Mouse (Mus musculus) gonadal fat pad, adult 2 months (tissue): ENCODE results near the gene Fv1. TPM values are rescaled to one million over a fixed set of nuclear protein-coding genes. Genes with fewer than 3 reads are reported as not detected.
"Not testable (repeated sequence)": the region's sequence is repeated elsewhere in the genome, so short reads cannot be mapped to it uniquely, and the experiment has no call there.

Experiments used
- DNase-seq: peaks from one replicate; pipeline ENCODE4 v3.0.0-alpha.2; 2012; ENCODE audit warnings: low read depth
- polyA plus RNA-seq: library from polyadenylated mRNA; depleted of rRNA; stranded (reverse); fragments of >200 nt; gene quantifications from 2 replicates; pipeline ENCODE4 v1.2.3, GENCODE M21; 2012; rRNA removed

The Fv1 gene
- polyA plus RNA-seq: 2.2 and 2.4 TPM in 2 replicates

DNA sequence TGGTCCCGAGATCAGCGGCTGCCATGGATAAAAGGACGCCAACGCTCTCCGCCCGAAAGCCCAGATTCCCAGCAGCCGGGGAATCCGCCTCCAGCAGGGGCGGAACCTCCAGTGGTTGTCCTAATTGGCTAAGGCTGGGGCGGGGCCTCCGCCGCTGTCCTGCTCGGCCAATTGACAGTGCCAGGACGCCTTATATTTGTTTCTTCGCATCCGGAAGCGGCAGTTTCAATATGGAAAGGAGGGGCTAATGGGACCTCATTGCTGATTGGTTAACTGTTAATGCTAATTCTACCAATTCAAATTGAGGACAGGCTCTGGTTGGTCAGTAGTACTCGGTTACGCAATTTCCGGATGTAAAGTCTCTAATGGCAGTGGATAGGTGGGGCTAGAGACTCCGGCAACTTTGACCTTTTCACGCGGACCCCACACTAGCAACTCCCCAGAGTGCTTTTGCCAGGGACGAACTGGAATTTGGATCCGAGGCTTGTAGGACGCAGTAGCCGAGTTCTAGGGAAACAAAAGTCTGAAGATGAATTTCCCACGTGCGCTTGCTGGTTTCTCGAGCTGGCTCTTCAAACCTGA is at the start of gene Fv1, which contains the start of gene Miip:
Gene Fv1, plus strand, starts transcription at position 530 of the 582 bp plus-strand sequence.
Gene Miip, minus strand, starts transcription at position 367 of the 582 bp plus-strand sequence.
- DNase-seq: peak; percentile 98

DNA sequence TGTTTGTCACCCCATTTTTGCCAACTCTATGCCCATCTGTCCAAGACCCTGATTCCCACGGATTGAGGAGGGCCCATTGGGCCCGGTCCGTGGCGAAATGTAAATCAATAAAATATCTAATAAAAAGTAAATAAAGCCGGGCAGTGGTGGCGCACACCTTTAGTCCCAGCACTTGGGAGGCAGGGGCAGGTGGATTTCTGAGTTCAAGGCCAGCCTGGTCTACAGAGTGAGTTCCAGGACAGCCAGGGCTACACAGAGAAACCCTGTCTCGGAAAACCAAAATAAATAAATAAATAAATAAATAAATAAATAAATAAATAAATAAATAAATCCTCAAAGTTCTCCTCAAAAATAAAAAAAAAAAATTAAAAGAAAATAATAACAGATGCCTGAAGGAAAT is 49.1 kb upstream of the Fv1 start:
- not testable (repeated sequence) for DNase-seq

DNA sequence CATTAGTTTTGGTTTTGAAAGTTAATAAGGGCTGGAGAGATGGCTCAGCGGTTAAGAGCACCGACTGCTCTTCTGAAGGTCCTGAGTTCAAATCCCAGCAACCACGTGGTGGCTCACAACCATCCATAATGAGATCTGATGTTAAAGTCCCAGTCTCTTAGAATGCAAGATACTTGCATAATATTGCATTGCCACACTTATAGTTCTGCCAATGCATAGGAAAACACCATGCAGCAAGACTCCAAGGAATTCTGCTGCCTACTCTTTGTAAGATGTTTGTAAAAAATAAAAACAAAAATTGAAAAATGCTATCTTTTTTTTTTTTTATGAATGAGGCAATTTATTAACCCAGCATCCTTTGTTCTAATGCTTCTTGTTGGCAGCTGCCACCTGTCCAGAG is 47.4 kb upstream of the Fv1 start:
- not testable (repeated sequence) for DNase-seq

DNA sequence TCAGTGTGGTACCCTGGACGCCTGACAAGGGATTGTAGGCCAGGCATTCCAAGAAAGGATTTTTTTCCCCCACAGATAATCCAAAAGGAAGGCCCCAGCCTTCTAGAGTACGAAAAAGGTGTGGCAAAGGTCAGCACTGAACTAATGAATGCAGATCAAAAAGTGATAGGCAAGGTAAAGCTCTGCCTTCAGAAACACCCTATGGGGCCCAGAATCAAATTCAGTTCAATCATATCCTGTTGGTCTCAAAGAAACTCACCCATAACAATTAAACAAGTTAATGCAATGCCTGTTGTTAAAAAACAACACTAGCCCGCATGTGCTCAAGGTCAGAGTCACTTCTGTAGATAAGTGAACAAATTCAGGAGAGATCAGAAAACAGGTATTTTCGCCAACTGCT is 44.4 kb upstream of the Fv1 start:
- DNase-seq: no peak

- DNase-seq: not testable (repeated sequence)
These were observed 29.5 kb upstream of the Fv1 start for GRCm38 (mm10) chr4:147839282-147839681.

DNA sequence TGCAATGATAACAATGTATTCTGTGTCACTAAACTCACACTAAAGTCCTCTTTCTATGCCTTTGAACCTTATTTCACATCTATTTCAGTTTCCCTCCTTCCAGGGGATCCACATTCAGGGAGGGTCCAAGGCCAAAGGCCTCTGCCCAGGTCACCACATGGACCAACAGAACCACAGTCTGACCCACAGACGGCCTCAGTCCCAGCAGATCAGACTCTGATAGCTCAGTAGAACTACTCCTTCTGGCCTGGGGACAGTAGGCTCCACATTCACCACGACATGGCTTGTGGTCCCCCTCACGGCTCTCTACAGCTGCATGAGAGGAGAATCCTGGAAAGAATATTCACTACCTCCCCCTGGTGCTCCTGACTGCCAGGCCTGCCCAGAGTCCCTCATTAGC is 25.9 kb upstream of the Fv1 start:
- no peak for DNase-seq

DNA sequence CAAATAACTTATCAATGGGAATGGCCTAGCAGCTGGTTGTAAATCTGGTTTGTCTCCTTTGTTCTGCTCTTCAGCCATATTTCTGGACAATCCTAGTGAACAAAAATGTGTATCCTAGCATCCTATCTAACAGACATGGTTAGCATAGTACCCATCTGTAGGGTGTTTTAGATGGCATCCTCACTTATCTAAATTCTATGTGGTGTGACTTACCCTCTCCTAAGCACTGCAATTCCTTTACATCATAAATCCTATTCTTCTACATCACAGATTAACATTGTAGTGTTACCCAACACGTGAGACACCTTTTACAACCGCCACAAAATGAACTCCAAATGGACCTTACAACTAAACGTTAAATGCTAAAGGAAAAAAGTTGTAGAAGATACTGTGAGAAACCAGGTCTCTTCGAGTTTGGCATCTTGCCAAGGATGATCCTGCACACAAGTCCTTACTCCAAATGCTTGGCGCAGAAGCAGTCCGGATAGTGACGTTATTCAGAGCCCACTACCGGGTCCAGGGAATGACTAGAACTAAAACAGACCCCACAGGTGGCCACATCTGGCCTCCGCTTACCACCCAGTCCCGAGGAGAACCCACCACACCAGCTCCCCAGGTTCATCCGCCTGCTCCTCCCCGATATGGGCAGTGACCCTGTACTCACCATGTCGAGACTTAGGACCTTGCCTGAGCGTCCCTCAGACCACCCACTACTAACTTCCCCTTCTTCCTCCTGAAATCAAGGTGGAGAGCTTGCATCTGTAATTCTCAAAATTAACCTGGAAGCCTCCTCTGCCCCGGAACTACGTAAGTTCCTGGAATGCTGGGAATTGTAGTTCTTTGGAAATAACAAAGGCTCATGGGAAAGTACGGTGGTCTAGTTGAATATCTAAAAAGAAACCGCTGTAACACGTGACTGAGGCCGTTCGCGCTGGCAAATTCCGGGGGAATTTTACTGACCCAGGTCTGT is 20.9 kb upstream of the Fv1 start, which contains the start of gene Zfp933:
Gene Zfp933, minus strand, starts transcription at position 753 of the 970 bp plus-strand sequence.
- DNase-seq: peak; percentile 67

GRCm38 (mm10) chr4:147848584-147848991 is 20.2 kb upstream of the Fv1 start:
- DNase-seq: no peak

- DNase-seq: no peak
These were observed 18.0 kb upstream of the Fv1 start for GRCm38 (mm10) chr4:147850776-147851175.

DNA sequence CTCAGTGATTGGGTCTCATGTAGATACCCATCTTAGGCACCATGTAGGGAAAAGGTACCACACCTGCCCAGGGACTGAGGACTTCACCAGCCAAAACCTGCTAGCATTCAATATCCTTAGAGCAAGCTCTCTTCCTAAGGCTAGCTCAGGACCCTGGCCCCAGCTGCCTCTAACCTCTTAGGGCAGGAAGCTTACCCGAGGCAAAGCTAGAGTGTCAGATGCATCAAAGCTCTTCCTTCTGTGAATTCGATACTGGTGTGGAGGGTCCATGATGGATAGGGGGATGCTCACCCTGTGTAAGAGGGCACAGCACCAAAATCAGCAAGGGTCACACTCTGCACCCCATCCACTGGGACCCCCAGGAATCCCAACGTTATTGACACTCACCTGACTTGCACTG is 6.7 kb upstream of the Fv1 start:
- DNase-seq: no peak

GRCm38 (mm10) chr4:147865651-147866050 is 3.1 kb upstream of the Fv1 start:
- DNase-seq: no peak

- DNase-seq: no peak
These were observed 2.7 kb upstream of the Fv1 start for GRCm38 (mm10) chr4:147866056-147866455.

DNA sequence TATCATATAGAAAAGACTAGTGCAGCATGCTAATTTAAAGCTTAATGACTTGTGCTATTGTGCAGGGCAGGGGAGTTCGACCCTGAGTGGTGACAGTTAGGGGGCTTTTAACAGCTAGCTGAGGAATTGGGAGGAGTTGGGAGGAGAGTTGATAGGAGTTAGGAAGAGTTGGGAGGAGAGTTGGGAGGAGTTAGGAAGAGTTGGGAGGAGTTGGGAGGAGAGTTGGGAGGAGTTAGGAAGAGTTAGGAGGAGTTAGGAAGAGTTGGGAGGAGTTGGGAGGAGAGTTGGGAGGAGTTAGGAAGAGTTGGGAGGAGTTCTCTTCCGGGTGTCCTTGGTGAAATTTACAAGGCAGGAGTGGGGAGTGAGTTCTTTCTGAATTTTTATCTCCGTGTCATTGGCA is 2.0 kb upstream of the Fv1 start:
- not testable (repeated sequence) for DNase-seq

GRCm38 (mm10) chr4:147867563-147868449 is 973 bp upstream of the Fv1 start:
- no peak for DNase-seq

GRCm38 (mm10) chr4:147869238-147869637 is 459 bp downstream of the Fv1 start:
- DNase-seq: no peak

DNA sequence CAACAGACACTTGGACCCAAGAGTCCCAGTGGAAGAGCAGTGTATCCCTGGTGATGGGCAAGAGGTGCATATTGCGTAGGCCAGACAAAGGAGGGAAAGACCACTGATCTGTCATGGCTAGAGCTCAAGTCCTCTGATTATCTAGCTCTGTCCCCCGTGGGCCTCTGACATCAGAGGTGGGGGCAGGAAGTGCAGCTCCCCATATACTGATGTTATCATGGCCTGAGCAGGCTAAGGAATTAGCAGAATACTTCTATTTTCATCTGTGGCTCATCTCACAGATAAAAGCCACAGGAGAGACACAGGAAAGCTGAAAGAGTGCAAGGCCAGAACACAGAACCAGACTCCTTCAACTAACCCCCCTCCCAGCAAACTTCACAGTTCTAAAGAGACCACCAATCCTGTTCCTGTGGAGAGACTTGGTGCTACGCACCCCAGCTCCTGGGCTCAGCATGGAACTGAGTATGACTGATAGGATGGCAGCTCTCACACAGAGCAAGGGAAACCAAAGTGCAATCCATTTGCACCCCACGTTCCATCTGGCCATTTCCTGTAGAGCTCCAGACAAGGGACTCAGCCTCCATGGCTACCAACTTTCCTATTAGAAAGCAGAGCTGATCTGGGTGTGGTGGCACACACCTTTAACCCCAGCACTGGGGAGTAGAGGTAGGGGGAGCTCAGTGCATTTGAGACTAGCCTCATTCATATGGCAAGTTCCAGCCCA is 7.2 kb downstream of the Fv1 start:
- no peak for DNase-seq

GRCm38 (mm10) chr4:147878537-147878936 is 9.8 kb downstream of the Fv1 start:
- no peak for DNase-seq

- no peak for DNase-seq
These were observed 10.7 kb downstream of the Fv1 start for GRCm38 (mm10) chr4:147879456-147879855.

DNA sequence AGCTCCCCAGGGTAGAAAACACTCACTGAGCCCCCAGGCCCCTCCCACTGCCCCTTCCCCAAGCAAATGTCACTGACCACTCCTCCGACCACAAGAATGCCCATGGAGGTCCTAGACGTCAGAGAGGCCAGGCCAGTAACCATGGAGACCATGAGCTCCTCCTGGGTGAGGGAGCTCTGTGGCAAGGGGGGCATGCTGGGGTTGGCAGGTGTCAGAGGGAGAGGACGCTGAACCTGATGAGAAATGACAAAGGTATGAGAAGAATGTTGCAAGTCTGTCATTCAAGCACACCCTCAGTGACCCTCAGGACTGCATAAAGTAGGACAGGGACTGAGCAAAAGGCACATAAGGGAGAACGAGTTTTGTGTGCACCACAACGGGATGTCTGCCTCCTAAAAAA is 11.1 kb downstream of the Fv1 start:
- no peak for DNase-seq

- DNase-seq: no peak
These were observed 13.0 kb downstream of the Fv1 start for GRCm38 (mm10) chr4:147881792-147882191.

DNA sequence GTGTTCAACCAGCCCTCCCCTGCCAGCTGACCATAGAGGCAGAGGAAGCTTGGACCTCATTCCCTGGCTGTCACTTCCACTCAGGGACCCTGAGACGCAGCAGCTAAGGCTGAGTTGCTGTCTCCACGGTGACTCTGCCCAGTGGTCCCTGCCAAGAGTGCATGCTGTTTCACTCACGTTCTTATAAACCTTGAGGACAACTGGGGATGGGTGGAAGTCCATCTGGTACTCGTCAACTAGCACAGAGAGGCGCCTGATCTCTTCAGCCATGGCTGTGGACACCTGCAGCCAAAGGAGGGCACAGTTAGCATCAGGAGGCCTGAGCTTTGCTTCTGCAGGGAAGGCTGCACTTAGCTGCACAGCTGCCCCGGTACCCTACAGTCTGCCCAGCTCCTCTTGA is 14.3 kb downstream of the Fv1 start:
- no peak for DNase-seq
